Mouse (Mus musculus): ENCODE data around the gene Gm10130. TPM values are rescaled to one million over a fixed set of nuclear protein-coding genes. Genes with fewer than 3 reads are reported as not detected.
"Not testable (repeated sequence)": the region's sequence is repeated elsewhere in the genome, so short reads cannot be mapped to it uniquely, and the experiment has no call there.

Gm10130 gene
- polyA plus RNA-seq, 1 experiment from 2014 or later: 1.1 TPM

DNA sequence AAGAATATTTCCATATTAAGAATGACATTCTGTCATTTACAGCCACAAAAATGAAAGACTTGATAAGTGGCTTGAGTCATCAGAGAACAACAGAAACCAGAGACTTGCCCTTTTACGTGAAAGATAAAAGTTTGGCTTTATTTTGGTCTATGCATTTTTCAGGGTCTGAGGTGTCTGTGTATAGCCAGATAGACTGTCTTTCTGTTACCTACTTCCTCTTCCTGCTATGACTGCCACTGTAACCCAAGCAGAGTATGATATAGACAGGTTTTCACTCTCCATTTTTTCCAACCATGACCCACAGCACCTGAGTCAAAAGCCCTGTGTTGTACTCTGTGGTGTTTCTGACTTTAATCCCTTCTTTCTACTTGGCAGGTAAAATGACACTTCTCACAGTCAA, 66.7 kb downstream of the Gm10130 start:
- Histone ChIP-seq H3K4me2 (no peak overlapping the region), H3K27me3 (no peaks in the 10 kb centered on the region), H3K36me3 (no peaks in the 10 kb centered on the region), H3K4me3 (no peak overlapping the region), H3K27ac (replicated peaks) (no peak overlapping the region), H3K9me3 (no peaks in the 10 kb centered on the region), H3K9ac (no peak overlapping the region), H3K4me1 (replicated peaks) (no peaks in the 10 kb centered on the region)
- WGBS: 86% methylated on average over 1 of the region's 1 CpGs
- ATAC-seq (ENCODE audit: low FRiP score, low read depth): no peak

DNA sequence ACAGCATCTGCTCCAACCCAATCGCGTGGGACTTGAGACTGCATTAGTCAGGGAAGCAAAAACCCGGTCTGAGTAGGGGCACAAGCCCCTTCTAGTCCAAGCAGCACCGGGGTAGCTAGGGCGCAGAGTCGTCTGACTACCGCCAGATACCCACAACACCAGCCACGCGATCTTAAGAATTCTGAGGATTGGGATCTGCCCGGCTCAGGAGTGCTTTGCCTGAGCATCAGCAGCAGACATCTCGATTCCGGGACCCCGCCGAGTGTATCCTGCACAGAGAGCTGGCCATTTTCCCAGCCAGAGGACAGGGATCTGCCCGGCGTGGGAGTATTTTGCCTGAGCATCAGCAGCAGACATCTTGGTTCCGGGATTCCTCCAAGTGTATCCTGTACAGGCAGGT, 88.6 kb downstream of the Gm10130 start:
- not testable (repeated sequence) for H3K27ac ChIP-seq (replicated peaks); H3K27me3 ChIP-seq; H3K4me1 ChIP-seq (replicated peaks); H3K4me3 ChIP-seq; H3K9ac ChIP-seq; H3K4me2 ChIP-seq; ATAC-seq (ENCODE audit: low FRiP score, low read depth)
- Histone ChIP-seq H3K9me3 (peaks cover 18% of the 10 kb centered on the region), H3K36me3 (peaks cover 23% of the 10 kb centered on the region)
- WGBS: 91% methylated on average over 17 of the region's 17 CpGs

Other genes starting within 250 kb of the Gm10130 start
- gene Zfp120, start 187.0 kb upstream of the Gm10130 start, polyA plus RNA-seq (2015; fragmentation: Nextera tagmentation; extraction: Ambion mirVana): 9.9 TPM in 2 replicates
- not detected in 2 replicates for gene Gm10770, start 144.0 kb upstream of the Gm10130 start, polyA plus RNA-seq (2015; fragmentation: Nextera tagmentation; extraction: Ambion mirVana)
- not detected in 2 replicates for gene Gm14139, start 141.9 kb upstream of the Gm10130 start, polyA plus RNA-seq (2015; fragmentation: Nextera tagmentation; extraction: Ambion mirVana)
- gene Zfp937, start 105.6 kb upstream of the Gm10130 start, polyA plus RNA-seq (2015; fragmentation: Nextera tagmentation; extraction: Ambion mirVana): 10.7 and 11.4 TPM in 2 replicates
- gene Gm21994, start 68.1 kb upstream of the Gm10130 start, polyA plus RNA-seq (2015; fragmentation: Nextera tagmentation; extraction: Ambion mirVana): 3.6 and 3.9 TPM in 2 replicates
- gene Gm14124, start 66.2 kb upstream of the Gm10130 start, polyA plus RNA-seq (2015; fragmentation: Nextera tagmentation; extraction: Ambion mirVana): 0.06 TPM in 1 of 2 replicates, not detected in the other
- gene 3300002I08Rik, start 39.1 kb downstream of the Gm10130 start, polyA plus RNA-seq (2015; fragmentation: Nextera tagmentation; extraction: Ambion mirVana): 14.7 and 15.3 TPM in 2 replicates
- gene Zfp442, start 127.8 kb downstream of the Gm10130 start, polyA plus RNA-seq (2015; fragmentation: Nextera tagmentation; extraction: Ambion mirVana): 7.3 and 7.4 TPM in 2 replicates
- 0.09 TPM in 1 of 2 replicates, not detected in the other for gene Zfp345, start 161.4 kb downstream of the Gm10130 start, polyA plus RNA-seq (2015; fragmentation: Nextera tagmentation; extraction: Ambion mirVana)
- gene Cst7, start 246.7 kb downstream of the Gm10130 start, polyA plus RNA-seq (2015; fragmentation: Nextera tagmentation; extraction: Ambion mirVana): 0.26 and 0.60 TPM in 2 replicates